Mouse (Mus musculus) heart, embryonic 15.5 days (tissue): ENCODE measurements at regions not wholly inside any gene's neighbourhood (a gene's known extent, or its start where the extent isn't known, plus 50 kb on each side); places are given as distances from the start of the nearest gene placed in this dataset.
A peak's percentile ranks its signal among the peaks of the same experiment; 100 is the strongest.

Source experiments
- ATAC-seq: fragments of 200-750 bp; cut with Nextera tagmentation; replicated peaks from 2 replicates; pipeline ENCODE4 v1.8.0; 2017; ENCODE audit warnings: low read depth, moderate TSS enrichment; ENCODE audit not compliant: insufficient number of reproducible peaks, insufficient read depth, low FRiP score
- H3K27ac ChIP-seq: fragments of 300-500 bp; sonication (generic); 2 replicates; pipeline ENCODE4 v1.5.1; 2015; ENCODE audit warnings: mild to moderate bottlenecking, inconsistent platforms
- H3K27me3 ChIP-seq: fragments of 300-500 bp; sonication (generic); 2 replicates; pipeline ENCODE4 v1.6.1; 2015; ENCODE audit warnings: inconsistent platforms
- H3K36me3 ChIP-seq: fragments of 300-500 bp; sonication (generic); 2 replicates; pipeline ENCODE4 v1.6.1; 2015; ENCODE audit warnings: mild to moderate bottlenecking, inconsistent platforms
- H3K4me1 ChIP-seq: fragments of 300-500 bp; sonication (generic); replicated peaks from 2 replicates; pipeline ENCODE4 v1.6.1; 2015; ENCODE audit warnings: inconsistent platforms
- H3K4me2 ChIP-seq: fragments of 300-500 bp; sonication (generic); 2 replicates; pipeline ENCODE4 v1.6.1; 2015; ENCODE audit warnings: inconsistent platforms, mild to moderate bottlenecking, moderate library complexity
- H3K4me3 ChIP-seq: fragments of 300-500 bp; sonication (generic); 2 replicates; pipeline ENCODE4 v1.5.1; 2015; ENCODE audit warnings: mild to moderate bottlenecking, inconsistent platforms
- H3K9ac ChIP-seq: fragments of 300-500 bp; sonication (generic); 2 replicates; pipeline ENCODE4 v1.6.1; 2015; ENCODE audit warnings: mild to moderate bottlenecking, inconsistent platforms
- H3K9me3 ChIP-seq: fragments of 300-500 bp; sonication (generic); replicated peaks from 2 replicates; pipeline ENCODE4 v1.6.1; 2016; ENCODE audit warnings: inconsistent platforms
- WGBS: fragments of 180-500 bp; shearing (Covaris S2); methylation state at CpG from one replicate; pipeline ENCODE4 v1.1.7; 2015; ENCODE audit warnings: mixed read lengths; 5-methylcytosine and 5-hydroxymethylcytosine counted together

GRCm38 (mm10) chr4:105394366-105394765 is 237.2 kb downstream of the Plpp3 start:
- 58% methylated on average over 1 of the region's 1 CpGs for WGBS
- no peak overlapping the region for H3K4me2 ChIP-seq
- H3K4me1 ChIP-seq: no peaks in the 10 kb centered on the region; the same call in 1 of the 2 replicates
- H3K9ac ChIP-seq: no peak overlapping the region
- H3K36me3 ChIP-seq: no peaks in the 10 kb centered on the region
- H3K4me3 ChIP-seq: no peak overlapping the region
- ATAC-seq: no peak
- no peaks in the 10 kb centered on the region for H3K27me3 ChIP-seq
- H3K27ac ChIP-seq: no peak overlapping the region
- H3K9me3 ChIP-seq: no peaks in the 10 kb centered on the region

- no peak for ATAC-seq
- no peaks in the 10 kb centered on the region for H3K9me3 ChIP-seq
- no peak overlapping the region for H3K9ac ChIP-seq
- H3K27ac ChIP-seq: no peak overlapping the region
- whole genome bisulfite sequencing: 71% methylated on average over 2 of the region's 2 CpGs
- 0 out of 2 replicates have a peak, but pooled peaks cover 2% of the 10 kb centered on the region for H3K4me1 ChIP-seq
- no peaks in the 10 kb centered on the region for H3K36me3 ChIP-seq
- H3K4me3 ChIP-seq: no peak overlapping the region
- H3K27me3 ChIP-seq: no peaks in the 10 kb centered on the region
- no peak overlapping the region for H3K4me2 ChIP-seq
Observed at GRCm38 (mm10) chr4:105397451-105397850, 240.3 kb downstream of the Plpp3 start.

- Histone ChIP-seq H3K4me3 (no peak overlapping the region), H3K9ac (no peak overlapping the region), H3K36me3 (no peaks in the 10 kb centered on the region), H3K4me1 (peaks cover 17% of the 10 kb centered on the region), H3K9me3 (no peaks in the 10 kb centered on the region), H3K27ac (no peak overlapping the region), H3K27me3 (no peaks in the 10 kb centered on the region), H3K4me2 (no peak overlapping the region)
- ATAC-seq: no peak
- 64% methylated on average over 3 of the region's 3 CpGs for WGBS
Observed at GRCm38 (mm10) chr4:105402021-105402420, 244.9 kb downstream of the Plpp3 start.

GRCm38 (mm10) chr4:105403169-105403568 is 246.0 kb downstream of the Plpp3 start:
- Histone ChIP-seq H3K4me2 (no peak overlapping the region), H3K9ac (no peak overlapping the region), H3K36me3 (no peaks in the 10 kb centered on the region), H3K27ac (peak overlapping the region; percentile 53), H3K4me1 (peaks cover 17% of the 10 kb centered on the region), H3K27me3 (no peaks in the 10 kb centered on the region), H3K9me3 (no peaks in the 10 kb centered on the region), H3K4me3 (no peak overlapping the region)
- peak; percentile 69 for ATAC-seq
- WGBS: 14% methylated on average over 3 of the region's 3 CpGs

- WGBS: 70% methylated on average over 6 of the region's 6 CpGs
- Histone ChIP-seq H3K4me1 (peaks cover 17% of the 10 kb centered on the region), H3K27ac (peak overlapping the region; percentile 53), H3K4me3 (no peak overlapping the region), H3K36me3 (no peaks in the 10 kb centered on the region), H3K9ac (no peak overlapping the region), H3K9me3 (no peaks in the 10 kb centered on the region), H3K4me2 (no peak overlapping the region), H3K27me3 (no peaks in the 10 kb centered on the region)
- ATAC-seq: no peak
Observed at GRCm38 (mm10) chr4:105403686-105404085, 246.5 kb downstream of the Plpp3 start.

- no peak overlapping the region for H3K9ac ChIP-seq
- no peaks in the 10 kb centered on the region for H3K27me3 ChIP-seq
- peaks cover 16% of the 10 kb centered on the region for H3K4me1 ChIP-seq
- no peaks in the 10 kb centered on the region for H3K36me3 ChIP-seq
- ATAC-seq: no peak
- H3K4me2 ChIP-seq: no peak overlapping the region
- H3K27ac ChIP-seq: no peak overlapping the region
- no peaks in the 10 kb centered on the region for H3K9me3 ChIP-seq
- H3K4me3 ChIP-seq: no peak overlapping the region
- WGBS: 79% methylated on average over 5 of the region's 5 CpGs
Observed at GRCm38 (mm10) chr4:105405728-105406127, 248.6 kb downstream of the Plpp3 start.

- 76% methylated on average over 14 of the region's 14 CpGs for WGBS
- Histone ChIP-seq H3K9me3 (no peaks in the 10 kb centered on the region), H3K4me2 (no peak overlapping the region), H3K27me3 (no peaks in the 10 kb centered on the region), H3K27ac (no peak overlapping the region), H3K9ac (no peak overlapping the region), H3K36me3 (no peaks in the 10 kb centered on the region), H3K4me1 (peaks cover 15% of the 10 kb centered on the region), H3K4me3 (no peak overlapping the region)
- ATAC-seq: no peak
Observed at GRCm38 (mm10) chr4:105406786-105407464, 249.8 kb downstream of the Plpp3 start.

GRCm38 (mm10) chr4:105408896-105409295 is 251.7 kb downstream of the Plpp3 start:
- peaks cover 2% of the 10 kb centered on the region for H3K4me1 ChIP-seq
- ATAC-seq: no peak
- no peak overlapping the region for H3K4me3 ChIP-seq
- no peak overlapping the region for H3K27ac ChIP-seq
- no peak overlapping the region for H3K4me2 ChIP-seq
- H3K36me3 ChIP-seq: no peaks in the 10 kb centered on the region
- no peak overlapping the region for H3K9ac ChIP-seq
- no peaks in the 10 kb centered on the region for H3K27me3 ChIP-seq
- no peaks in the 10 kb centered on the region for H3K9me3 ChIP-seq
- WGBS: 78% methylated on average over 9 of the region's 9 CpGs

GRCm38 (mm10) chr4:105417166-105417565 is 260.0 kb downstream of the Plpp3 start:
- Histone ChIP-seq H3K27ac (no peak overlapping the region), H3K4me1 (no peaks in the 10 kb centered on the region), H3K9me3 (no peaks in the 10 kb centered on the region), H3K27me3 (no peaks in the 10 kb centered on the region; the same call in 1 of the 2 replicates), H3K9ac (no peak overlapping the region), H3K36me3 (no peaks in the 10 kb centered on the region), H3K4me3 (no peak overlapping the region), H3K4me2 (no peak overlapping the region)
- 80% methylated on average over 3 of the region's 3 CpGs for WGBS
- no peak for ATAC-seq

- 13% methylated on average over 7 of the region's 7 CpGs for WGBS
- no peaks in the 10 kb centered on the region; the same call in 1 of the 2 replicates for H3K27me3 ChIP-seq
- no peak overlapping the region for H3K4me3 ChIP-seq
- H3K27ac ChIP-seq: no peak overlapping the region
- 0 out of 2 replicates have a peak, but pooled peaks cover 4% of the 10 kb centered on the region for H3K4me1 ChIP-seq
- no peaks in the 10 kb centered on the region for H3K9me3 ChIP-seq
- no peaks in the 10 kb centered on the region for H3K36me3 ChIP-seq
- no peak for ATAC-seq
- H3K9ac ChIP-seq: no peak overlapping the region
- H3K4me2 ChIP-seq: no peak overlapping the region
Observed at GRCm38 (mm10) chr4:105422466-105422865, 265.3 kb downstream of the Plpp3 start.

GRCm38 (mm10) chr4:105423727-105424201 is 266.6 kb downstream of the Plpp3 start:
- WGBS: 58% methylated on average over 3 of the region's 3 CpGs
- H3K27ac ChIP-seq: 0 out of 2 replicates have a peak overlapping the region, but pooled peaks have one; percentile 12
- no peak overlapping the region for H3K4me2 ChIP-seq
- 0 out of 2 replicates have a peak, but pooled peaks cover 4% of the 10 kb centered on the region for H3K4me1 ChIP-seq
- no peaks in the 10 kb centered on the region for H3K9me3 ChIP-seq
- ATAC-seq: 0 out of 2 replicates have a peak, but pooled peaks have one; percentile 18
- H3K9ac ChIP-seq: no peak overlapping the region
- H3K4me3 ChIP-seq: no peak overlapping the region
- H3K36me3 ChIP-seq: no peaks in the 10 kb centered on the region
- H3K27me3 ChIP-seq: no peaks in the 10 kb centered on the region; the same call in 1 of the 2 replicates

- Histone ChIP-seq H3K9ac (no peak overlapping the region), H3K4me3 (no peak overlapping the region), H3K4me1 (0 out of 2 replicates have a peak, but pooled peaks cover 4% of the 10 kb centered on the region), H3K36me3 (no peaks in the 10 kb centered on the region), H3K27ac (no peak overlapping the region), H3K27me3 (no peaks in the 10 kb centered on the region), H3K9me3 (no peaks in the 10 kb centered on the region), H3K4me2 (no peak overlapping the region)
- ATAC-seq: no peak
- WGBS: 73% methylated on average over 6 of the region's 6 CpGs
Observed at GRCm38 (mm10) chr4:105425086-105425485, 267.9 kb downstream of the Plpp3 start.
